8 mouse cellular contexts compared by ENCODE assay signal in genomic region chr4:54470022-54471008, GRCm38 (mm10).
A peak's percentile ranks its signal among the peaks of the same experiment; 100 is the strongest.
DNase-seq lines count a peak whose midpoint lies in the region; ATAC-seq and TF ChIP-seq lines count a peak whose summit lies in the region.

No protein-coding gene starts in this region.

- H3K4me1 ChIP-seq in cerebellum, adult 2 months (ENCODE audit: control insufficient read depth, insufficient read depth, low read length): no peaks in the 10 kb centered on the region
- H3K4me1 ChIP-seq in forebrain, embryonic 15.5 days: peaks cover 18% of the 10 kb centered on the region
- 0 out of 2 replicates have a peak, but pooled peaks cover 5% of the 10 kb centered on the region for H3K4me1 ChIP-seq in midbrain, embryonic 13.5 days (replicated peaks)

- no peaks in the 10 kb centered on the region for H3K9me3 ChIP-seq in forebrain, embryonic 15.5 days
- no peaks in the 10 kb centered on the region for H3K9me3 ChIP-seq in midbrain, embryonic 13.5 days

- ATAC-seq in forebrain, embryonic 15.5 days (replicated peaks): peak; percentile 96
- peak; percentile 86 for ATAC-seq in midbrain, embryonic 13.5 days
- ATAC-seq in activated CD4-positive, CD25-positive, alpha-beta regulatory T cell, adult 4 months: no peak

- H3K4me3 ChIP-seq in cerebellum, adult 2 months (replicated peaks; ENCODE audit: insufficient read depth, low read depth, low read length): no peak overlapping the region
- H3K4me3 ChIP-seq in forebrain, embryonic 15.5 days: no peak overlapping the region
- no peak overlapping the region for H3K4me3 ChIP-seq in left cerebral cortex, adult 2 months
- H3K4me3 ChIP-seq in midbrain, embryonic 13.5 days (replicated peaks): no peak overlapping the region

- TF ChIP-seq CTCF in cerebellum, adult 2 months (IDR thresholded peaks at IDR 0.05; ENCODE audit: borderline replicate concordance, insufficient read depth, low read depth, low read length): no peak
- no peak for TF ChIP-seq CTCF in left cerebral cortex, adult 2 months (IDR thresholded peaks at IDR 0.05)

- intact Hi-C loops in heart, postnatal 36 days (cut with DNase I): no loop called here
- intact Hi-C loops in left cerebral cortex, adult 2 months (cut with DNase I): no loop called here

- no peak for TF ChIP-seq POLR2A in cerebellum, adult 2 months (IDR thresholded peaks at IDR 0.05; ENCODE audit: borderline replicate concordance, insufficient read depth, low read length)

- no peak overlapping the region for H3K27ac ChIP-seq in cerebellum, adult 2 months (ENCODE audit: insufficient read depth, low read length)
- H3K27ac ChIP-seq in forebrain, embryonic 15.5 days (replicated peaks): peak overlapping the region; percentile 76
- no peak overlapping the region for H3K27ac ChIP-seq in left cerebral cortex, adult 2 months
- H3K27ac ChIP-seq in midbrain, embryonic 13.5 days: no peak overlapping the region

- H3K27me3 ChIP-seq in cerebellum, adult 2 months (ENCODE audit: control insufficient read depth, insufficient read depth, low read length): no peaks in the 10 kb centered on the region
- H3K27me3 ChIP-seq in forebrain, embryonic 15.5 days: no peaks in the 10 kb centered on the region
- H3K27me3 ChIP-seq in midbrain, embryonic 13.5 days: no peaks in the 10 kb centered on the region

- WGBS in cerebellum, adult 2 months: 24% methylated on average over 13 of the region's 13 CpGs
- WGBS in forebrain, embryonic 15.5 days: 42% methylated on average over 13 of the region's 13 CpGs
- 64% methylated on average over 13 of the region's 13 CpGs for WGBS in midbrain, embryonic 13.5 days

- H3K36me3 ChIP-seq in forebrain, embryonic 15.5 days: no peaks in the 10 kb centered on the region
- no peaks in the 10 kb centered on the region for H3K36me3 ChIP-seq in midbrain, embryonic 13.5 days

- H3K9ac ChIP-seq in forebrain, embryonic 15.5 days (replicated peaks): no peak overlapping the region
- H3K9ac ChIP-seq in midbrain, embryonic 13.5 days (replicated peaks): no peak overlapping the region

- peak; percentile 70 for DNase-seq in Muller cell, postnatal 12 days (ENCODE audit: inconsistent ontology term)
- DNase-seq in cerebellum, adult 2 months: peak; percentile 33 to 41
- DNase-seq in heart, postnatal 36 days: peak; percentile 12 to 21
- DNase-seq in left cerebral cortex, adult 2 months (ENCODE audit: extremely low spot score in 1 of 2, low spot score in 2 of 2): peak; percentile 17 to 31
- DNase-seq in thymus, postnatal 10 days (ENCODE audit: low spot score in 2 of 2): no peak

- no peak overlapping the region for H3K4me2 ChIP-seq in forebrain, embryonic 15.5 days (replicated peaks)
- H3K4me2 ChIP-seq in midbrain, embryonic 13.5 days (replicated peaks): no peak overlapping the region

Comparison
In these comparisons a context has a peak if more than half of its experiments do, and no peak if none do; other contexts are left out.
1. DNase-seq: peak in Muller cell, postnatal 12 days (single experiment), cerebellum, adult 2 months (2 of 2), heart, postnatal 36 days (2 of 2) and left cerebral cortex, adult 2 months (2 of 2); none in thymus, postnatal 10 days (0 of 2).